Mouse (Mus musculus): Measurements from ENCODE around the gene Asap2.

Gene Asap2

GRCm38 (mm10) chr12:21166884-21167575 lies 176.8 kb downstream of the Asap2 start:
- no peak for DNase-seq (ENCODE audit: low spot score in 2 of 2)

- DNase-seq (ENCODE audit: low spot score in 2 of 2), result no peak
Measured at GRCm38 (mm10) chr12:21167741-21168140, 177.5 kb downstream of the Asap2 start.

GRCm38 (mm10) chr12:21168149-21168548 lies 177.9 kb downstream of the Asap2 start:
- DNase-seq (ENCODE audit: low spot score in 2 of 2), result no peak

GRCm38 (mm10) chr12:21171776-21172490 lies 181.7 kb downstream of the Asap2 start:
- DNase-seq (ENCODE audit: low spot score in 2 of 2), result no peak

GRCm38 (mm10) chr12:21173847-21174412 lies 183.7 kb downstream of the Asap2 start:
- DNase-seq (ENCODE audit: low spot score in 2 of 2), result no peak

- DNase-seq (ENCODE audit: low spot score in 2 of 2), result no peak
Measured at GRCm38 (mm10) chr12:21176399-21176798, 186.1 kb downstream of the Asap2 start.

- DNase-seq (ENCODE audit: low spot score in 2 of 2), result no peak
Measured at GRCm38 (mm10) chr12:21177123-21177698, 187.0 kb downstream of the Asap2 start.

- DNase-seq (ENCODE audit: low spot score in 2 of 2), result no peak
Measured at GRCm38 (mm10) chr12:21180091-21180490, 189.8 kb downstream of the Asap2 start.

- no peak for DNase-seq (ENCODE audit: low spot score in 2 of 2)
Measured at GRCm38 (mm10) chr12:21182786-21183185, 192.5 kb downstream of the Asap2 start.

- no peak for DNase-seq (ENCODE audit: low spot score in 2 of 2)
Measured at GRCm38 (mm10) chr12:21183321-21183720, 193.1 kb downstream of the Asap2 start.

GRCm38 (mm10) chr12:21186145-21186544 lies 195.9 kb downstream of the Asap2 start:
- no peak for DNase-seq (ENCODE audit: low spot score in 2 of 2)

GRCm38 (mm10) chr12:21188880-21189279 lies 198.6 kb downstream of the Asap2 start:
- DNase-seq (ENCODE audit: low spot score in 2 of 2), result no peak

- DNase-seq (ENCODE audit: low spot score in 2 of 2), result no peak
Measured at GRCm38 (mm10) chr12:21191546-21191945, 201.3 kb downstream of the Asap2 start.

GRCm38 (mm10) chr12:21195497-21195896 lies 205.2 kb downstream of the Asap2 start:
- DNase-seq (ENCODE audit: low spot score in 2 of 2), result no peak

GRCm38 (mm10) chr12:21196420-21196819 lies 206.2 kb downstream of the Asap2 start:
- DNase-seq (ENCODE audit: low spot score in 2 of 2), result no peak

- DNase-seq (ENCODE audit: low spot score in 2 of 2), result no peak
Measured at GRCm38 (mm10) chr12:21200613-21201012, 210.4 kb downstream of the Asap2 start.

- peak in 1 of 2 experiments; percentile 45 for DNase-seq (ENCODE audit: low spot score in 2 of 2)
Measured at GRCm38 (mm10) chr12:21201485-21202269, 211.4 kb downstream of the Asap2 start.

- no peak for DNase-seq (ENCODE audit: low spot score in 2 of 2)
Measured at GRCm38 (mm10) chr12:21204701-21205312, 214.5 kb downstream of the Asap2 start.

- DNase-seq (ENCODE audit: low spot score in 2 of 2), result no peak
Measured at GRCm38 (mm10) chr12:21205799-21206198, 215.5 kb downstream of the Asap2 start.

GRCm38 (mm10) chr12:21207422-21207821 lies 217.2 kb downstream of the Asap2 start:
- DNase-seq (ENCODE audit: low spot score in 2 of 2), result no peak

- no peak for DNase-seq (ENCODE audit: low spot score in 2 of 2)
Measured at GRCm38 (mm10) chr12:21208172-21208795, 218.0 kb downstream of the Asap2 start.

Data from left cerebral cortex, adult 9 months (tissue).